Mouse (Mus musculus) spleen, adult 2 months (tissue): ENCODE results near the gene Carmil1. TPM values are rescaled to one million over a fixed set of nuclear protein-coding genes. Genes with fewer than 3 reads are reported as not detected.

Experiments
- DNase-seq, 2 experiments: peaks; one replicate each; pipeline versions ENCODE4 v3.0.0 to v3.0.0-alpha.2; 2012 to 2021; ENCODE audit warnings: low spot score in 2 of 2, low read depth in 1 of 2
- H3K27ac ChIP-seq: fragments of 200-500 bp; 2 replicates; pipeline ENCODE4 v1.5.1; 2012; ENCODE audit warnings: low read length, inconsistent platforms; ENCODE audit not compliant: insufficient read depth
- H3K27me3 ChIP-seq: fragments of 200-500 bp; 2 replicates; pipeline ENCODE4 v1.6.1; 2012; ENCODE audit warnings: mild to moderate bottlenecking, moderate library complexity, low read length, inconsistent platforms; ENCODE audit not compliant: control insufficient read depth, insufficient read depth
- H3K36me3 ChIP-seq: fragments of 200-500 bp; 2 replicates; pipeline ENCODE4 v1.6.1; 2012; ENCODE audit warnings: mild to moderate bottlenecking, low read length, inconsistent platforms; ENCODE audit not compliant: control insufficient read depth, insufficient read depth
- H3K4me1 ChIP-seq: fragments of 200-500 bp; 2 replicates; pipeline ENCODE4 v1.6.1; 2011; ENCODE audit warnings: inconsistent platforms; ENCODE audit not compliant: control insufficient read depth, insufficient read depth, insufficient read length
- H3K4me3 ChIP-seq: fragments of 200-500 bp; 2 replicates; pipeline ENCODE4 v1.5.1; 2011; ENCODE audit warnings: mild to moderate bottlenecking, inconsistent platforms; ENCODE audit not compliant: insufficient read depth, insufficient read length; ENCODE audit errors: extremely low read depth
- CTCF ChIP-seq: fragments of 200-500 bp; IDR thresholded peaks from 2 replicates; pipeline ENCODE4 v1.5.1; 2011; ENCODE audit warnings: mild to moderate bottlenecking, inconsistent platforms; ENCODE audit not compliant: insufficient read depth, insufficient read length, insufficient replicate concordance; ENCODE audit errors: extremely low read depth
- POLR2A ChIP-seq: fragments of 200-500 bp; IDR thresholded peaks from 2 replicates; pipeline ENCODE4 v1.6.1; 2011; ENCODE audit warnings: low read depth, low read length, inconsistent platforms
- WGBS: fragments of 180-500 bp; shearing (Covaris S2); methylation state at CpG from one replicate; pipeline ENCODE4 v1.1.7; 2018; 5-methylcytosine and 5-hydroxymethylcytosine counted together
- polyA plus RNA-seq: library from polyadenylated mRNA; depleted of rRNA; stranded (reverse); fragments of >200 nt; gene quantifications from 2 replicates; pipeline ENCODE4 v1.2.3, GENCODE M21; 2012

The Carmil1 gene
- polyA plus RNA-seq, 1 experiment, result 4.3 TPM

DNA sequence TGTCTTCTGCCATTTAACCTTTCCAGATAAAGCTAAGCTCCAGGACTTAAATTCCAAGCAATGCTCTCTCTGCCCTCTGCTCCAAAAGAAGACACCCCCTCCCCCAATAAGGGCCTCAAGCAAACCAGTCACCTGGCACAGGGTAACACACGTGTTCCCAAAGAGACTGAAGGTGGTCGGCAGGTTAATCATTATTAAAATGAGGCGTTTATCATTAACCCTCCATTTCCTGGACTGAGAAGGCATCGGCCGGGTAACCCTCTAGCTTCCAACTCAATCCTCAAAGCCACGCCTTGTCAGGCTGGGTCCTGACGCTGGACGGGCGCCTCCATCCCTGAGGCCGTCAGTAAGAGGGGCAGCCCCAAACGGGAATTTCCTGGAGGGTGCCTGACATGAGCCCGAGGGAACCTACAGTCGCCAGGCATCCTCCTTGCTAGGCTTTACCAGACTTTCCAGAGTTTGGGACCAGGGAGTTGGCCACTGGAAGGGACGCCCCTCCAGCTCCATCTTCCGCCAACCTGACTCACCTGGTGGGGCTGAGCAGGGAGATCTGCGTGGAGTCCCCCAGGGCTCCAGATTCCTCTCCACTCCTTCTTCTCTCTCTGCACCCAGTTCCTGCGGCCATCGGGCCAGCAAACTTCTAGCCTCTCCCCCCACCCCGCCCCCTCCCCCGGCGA lies 695 bp downstream of the Carmil1 start:
- no peak for DNase-seq
- TF ChIP-seq CTCF, result no peak
- Histone ChIP-seq H3K4me1 (no peaks in the 10 kb centered on the region; the same call in 1 of the 2 replicates), H3K36me3 (no peaks in the 10 kb centered on the region), H3K4me3 (peak overlapping the region; percentile 65; the same call in 1 of the 2 replicates), H3K27me3 (no peaks in the 10 kb centered on the region), H3K27ac (no peak overlapping the region)
- 32% methylated on average over 20 of the region's 21 CpGs for WGBS

DNA sequence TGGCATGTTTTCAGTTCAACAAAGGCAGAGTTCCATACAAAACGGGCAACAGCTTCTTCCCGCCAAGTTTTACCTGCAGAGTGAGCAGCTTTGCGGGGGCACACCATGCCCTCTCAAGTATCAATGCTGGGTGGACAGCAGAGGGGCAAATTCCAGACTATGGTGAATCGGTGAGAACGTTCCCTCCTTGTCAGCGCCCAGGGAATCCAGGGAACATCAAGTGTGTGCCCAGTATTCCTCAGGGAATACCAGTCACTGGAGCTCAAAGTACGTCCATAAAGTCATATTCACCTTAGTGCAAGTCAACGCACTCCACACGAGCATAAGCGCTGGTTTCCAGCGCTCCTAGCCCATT lies 1.2 kb downstream of the Carmil1 start:
- DNase-seq, result no peak
- H3K27me3 ChIP-seq, result no peaks in the 10 kb centered on the region
- no peak overlapping the region for H3K4me3 ChIP-seq
- H3K36me3 ChIP-seq, result no peaks in the 10 kb centered on the region
- WGBS, result 92% methylated on average over 11 of the region's 11 CpGs
- TF ChIP-seq POLR2A (no peak), CTCF (no peak)
- H3K27ac ChIP-seq, result no peak overlapping the region
- H3K4me1 ChIP-seq, result no peaks in the 10 kb centered on the region; the same call in 1 of the 2 replicates

GRCm38 (mm10) chr13:24272740-24273377 lies 7.7 kb downstream of the Carmil1 start:
- 90% methylated on average over 4 of the region's 4 CpGs for WGBS
- Histone ChIP-seq H3K4me3 (no peak overlapping the region), H3K36me3 (no peaks in the 10 kb centered on the region), H3K27ac (no peak overlapping the region), H3K4me1 (no peaks in the 10 kb centered on the region), H3K27me3 (no peaks in the 10 kb centered on the region)
- DNase-seq, result no peak
- TF ChIP-seq POLR2A (no peak), CTCF (no peak)

- no peak for TF ChIP-seq POLR2A
- TF ChIP-seq CTCF, result no peak
- Histone ChIP-seq H3K27ac (no peak overlapping the region), H3K27me3 (no peaks in the 10 kb centered on the region), H3K4me1 (no peaks in the 10 kb centered on the region), H3K4me3 (no peak overlapping the region), H3K36me3 (no peaks in the 10 kb centered on the region)
- WGBS, result 84% methylated on average over 3 of the region's 3 CpGs
- no peak for DNase-seq
These were observed 11.5 kb downstream of the Carmil1 start for GRCm38 (mm10) chr13:24269100-24269465.

- Histone ChIP-seq H3K27me3 (no peaks in the 10 kb centered on the region), H3K27ac (no peak overlapping the region), H3K36me3 (no peaks in the 10 kb centered on the region), H3K4me1 (no peaks in the 10 kb centered on the region), H3K4me3 (no peak overlapping the region)
- no peak for DNase-seq
- no peak for TF ChIP-seq POLR2A
- no peak for TF ChIP-seq CTCF
- WGBS, result 84% methylated on average over 14 of the region's 14 CpGs
These were observed 12.1 kb downstream of the Carmil1 start for GRCm38 (mm10) chr13:24268355-24269099.

GRCm38 (mm10) chr13:24264760-24265159 lies 15.8 kb downstream of the Carmil1 start:
- no peak overlapping the region for H3K27ac ChIP-seq
- no peaks in the 10 kb centered on the region for H3K36me3 ChIP-seq
- no peak for DNase-seq
- H3K27me3 ChIP-seq, result no peaks in the 10 kb centered on the region
- H3K4me1 ChIP-seq, result no peaks in the 10 kb centered on the region
- TF ChIP-seq CTCF, result no peak
- no peak for TF ChIP-seq POLR2A
- WGBS, result 86% methylated on average over 5 of the region's 5 CpGs
- H3K4me3 ChIP-seq, result no peak overlapping the region

GRCm38 (mm10) chr13:24263560-24263959 lies 17.0 kb downstream of the Carmil1 start:
- TF ChIP-seq CTCF, result no peak
- TF ChIP-seq POLR2A, result no peak
- Histone ChIP-seq H3K27me3 (no peaks in the 10 kb centered on the region), H3K4me3 (no peak overlapping the region), H3K4me1 (no peaks in the 10 kb centered on the region), H3K36me3 (no peaks in the 10 kb centered on the region), H3K27ac (no peak overlapping the region)
- DNase-seq, result no peak
- WGBS, result 84% methylated on average over 4 of the region's 4 CpGs
